Mouse (Mus musculus): ENCODE results near the gene Vmn2r46.
"Not testable (repeated sequence)": the region's sequence is repeated elsewhere in the genome, so short reads cannot be mapped to it uniquely, and the experiment has no call there.

The Vmn2r46 gene

GRCm38 (mm10) chr7:9770471-9770870 lies at the start of gene Vmn2r46:
Gene Vmn2r46 (minus strand): TSS chr7:9770571.
- DNase-seq (ENCODE audit: low read depth, low spot score): not testable (repeated sequence)

Data from skeletal muscle tissue, adult 2 months (tissue).